Mouse (Mus musculus) ES-CJ7 (cell line): Measurements from ENCODE around the gene Hyal2.

Experiments
- DNase-seq: peaks from one replicate; pipeline ENCODE4 v3.0.0; 2011; ENCODE audit warnings: low read depth, low spot score

The Hyal2 gene

GRCm38 (mm10) chr9:107545602-107546001 is 22.1 kb upstream of the Hyal2 start:
- DNase-seq, result peak; percentile 71

GRCm38 (mm10) chr9:107547026-107547425 is 20.7 kb upstream of the Hyal2 start, which contains the start of gene Zmynd10:
Gene Zmynd10 (plus strand): TSS chr9:107547298.
- peak; percentile 87 for DNase-seq

GRCm38 (mm10) chr9:107547957-107548356 is 19.8 kb upstream of the Hyal2 start:
- no peak for DNase-seq

- no peak for DNase-seq
Measured at GRCm38 (mm10) chr9:107548820-107549219, 18.9 kb upstream of the Hyal2 start.

GRCm38 (mm10) chr9:107549297-107550074 is 18.3 kb upstream of the Hyal2 start:
- DNase-seq, result no peak

GRCm38 (mm10) chr9:107550491-107551116 is 17.1 kb upstream of the Hyal2 start:
- DNase-seq, result peak; percentile 64

GRCm38 (mm10) chr9:107551117-107551889 is 16.4 kb upstream of the Hyal2 start, which contains the start of gene Rassf1:
Gene Rassf1 (plus strand): TSS chr9:107551555.
- DNase-seq, result no peak

GRCm38 (mm10) chr9:107551890-107552355 is 15.8 kb upstream of the Hyal2 start:
- DNase-seq, result no peak

- no peak for DNase-seq
Measured at GRCm38 (mm10) chr9:107552690-107553393, 14.9 kb upstream of the Hyal2 start.

GRCm38 (mm10) chr9:107553541-107554318 is 14.0 kb upstream of the Hyal2 start:
- DNase-seq, result no peak

- peak; percentile 99 for DNase-seq
Measured at GRCm38 (mm10) chr9:107554319-107554825, 13.4 kb upstream of the Hyal2 start.

GRCm38 (mm10) chr9:107555031-107555457 is 12.7 kb upstream of the Hyal2 start:
- peak; percentile 65 for DNase-seq

GRCm38 (mm10) chr9:107555701-107556100 is 12.0 kb upstream of the Hyal2 start:
- no peak for DNase-seq

- no peak for DNase-seq
Measured at GRCm38 (mm10) chr9:107556346-107556745, 11.4 kb upstream of the Hyal2 start.

- DNase-seq, result peak; percentile 93
Measured at GRCm38 (mm10) chr9:107563029-107563581, 4.6 kb upstream of the Hyal2 start, which contains the start of gene Tusc2. Gene Tusc2 (plus strand): TSS chr9:107563255.

GRCm38 (mm10) chr9:107565556-107565955 is 2.2 kb upstream of the Hyal2 start:
- peak; percentile 48 for DNase-seq

- peak; percentile 70 for DNase-seq
Measured at GRCm38 (mm10) chr9:107566041-107566709, 1.6 kb upstream of the Hyal2 start.

- no peak for DNase-seq
Measured at GRCm38 (mm10) chr9:107566855-107567254, 890 bp upstream of the Hyal2 start.
